Mouse (Mus musculus) urinary bladder, postnatal 36 days (tissue): ENCODE data around the gene Cep70.
A peak's percentile ranks its signal among the peaks of the same experiment; 100 is the strongest.

Source experiments
- DNase-seq, 2 experiments: peaks; one replicate each; pipeline ENCODE4 v3.0.0; 2022; ENCODE audit warnings: low spot score in 2 of 2, mixed read lengths in 1 of 2

The Cep70 gene

GRCm38 (mm10) chr9:99319343-99319951, 76.3 kb downstream of the Cep70 start:
- DNase-seq = no peak

DNA sequence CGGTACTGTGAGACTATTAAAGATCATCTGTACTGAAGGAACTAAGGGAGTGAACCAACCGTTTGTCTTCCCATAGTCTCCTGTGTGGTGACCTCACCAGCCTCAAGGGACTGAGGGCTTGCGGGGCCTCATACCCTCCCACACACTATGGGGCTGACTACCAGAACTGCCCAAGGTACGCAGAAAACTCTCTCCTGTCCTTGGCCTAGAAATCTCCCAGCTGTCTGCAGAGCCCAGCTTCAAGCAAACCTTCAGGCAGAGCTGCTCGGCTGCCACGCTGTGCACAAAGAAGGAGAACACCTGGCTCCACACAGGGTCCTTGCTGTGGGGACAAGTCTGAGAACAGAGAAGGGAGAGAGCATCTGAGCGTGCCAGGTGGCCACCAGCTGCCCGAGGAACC, 76.8 kb downstream of the Cep70 start:
- DNase-seq = no peak

GRCm38 (mm10) chr9:99325208-99325929, 82.2 kb downstream of the Cep70 start:
- no peak for DNase-seq

DNA sequence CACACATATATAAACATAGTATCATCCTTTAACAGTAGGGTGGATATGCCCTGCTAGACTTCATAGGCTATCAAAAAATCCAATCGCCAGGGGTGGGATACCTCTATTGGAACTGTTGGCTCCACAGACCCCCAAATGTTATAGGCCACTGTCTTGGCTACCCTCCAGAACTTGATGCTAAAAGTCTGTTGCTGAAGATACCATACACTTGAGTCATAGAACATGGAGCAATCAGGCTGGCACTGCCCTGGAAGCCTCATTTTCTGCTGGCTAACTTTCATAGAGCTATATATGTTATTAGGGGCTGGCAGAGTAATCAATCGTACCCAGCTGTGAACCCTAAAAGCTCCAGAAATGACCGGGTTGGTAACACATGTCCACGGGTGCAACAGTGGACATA, 82.8 kb downstream of the Cep70 start:
- no peak for DNase-seq

- DNase-seq = no peak
These were observed 83.7 kb downstream of the Cep70 start for GRCm38 (mm10) chr9:99326881-99327280.

DNA sequence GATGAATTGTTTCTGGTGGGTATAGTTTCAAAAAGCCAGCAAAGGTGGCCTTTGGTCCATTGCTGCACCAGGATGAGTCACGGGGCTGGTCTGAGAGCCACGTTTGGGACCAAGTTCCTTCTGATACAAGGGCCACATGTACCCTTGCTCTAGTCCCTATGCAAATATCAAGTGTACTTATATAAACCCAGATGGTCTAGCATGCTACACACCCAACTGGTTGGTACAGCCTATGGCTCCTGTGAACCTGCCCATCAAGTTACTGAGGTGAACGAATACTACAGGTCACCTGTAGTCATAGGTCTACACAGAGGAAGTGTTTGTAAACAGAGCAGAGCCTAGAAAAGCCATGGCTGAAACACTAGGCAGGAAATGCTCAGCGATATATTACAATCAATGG, 93.4 kb downstream of the Cep70 start:
- peak in 1 of 2 experiments; percentile 14 for DNase-seq

- no peak for DNase-seq
These were observed 95.1 kb downstream of the Cep70 start for GRCm38 (mm10) chr9:99338293-99338692.

DNA sequence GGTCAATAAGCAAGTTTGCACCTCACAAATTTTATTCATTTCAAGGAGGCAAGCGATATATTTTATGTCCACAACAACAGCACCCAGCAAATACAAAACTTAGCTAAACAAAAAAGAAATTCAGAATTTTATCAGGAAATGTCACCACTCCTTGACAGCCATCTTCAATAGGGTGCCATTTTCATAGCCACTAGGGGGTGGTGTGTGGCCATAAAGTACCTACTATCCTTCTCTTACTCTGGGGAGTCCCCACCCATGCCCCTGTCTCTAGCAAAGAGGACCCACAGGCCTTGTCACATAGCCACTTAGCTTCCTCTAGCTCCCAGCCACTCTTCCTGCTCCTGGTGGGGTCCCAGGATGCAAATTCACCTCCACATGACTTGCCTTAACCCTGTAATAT, 96.0 kb downstream of the Cep70 start:
- no peak for DNase-seq

GRCm38 (mm10) chr9:99340126-99340525, 97.0 kb downstream of the Cep70 start:
- DNase-seq = peak in 1 of 2 experiments; percentile 8

DNA sequence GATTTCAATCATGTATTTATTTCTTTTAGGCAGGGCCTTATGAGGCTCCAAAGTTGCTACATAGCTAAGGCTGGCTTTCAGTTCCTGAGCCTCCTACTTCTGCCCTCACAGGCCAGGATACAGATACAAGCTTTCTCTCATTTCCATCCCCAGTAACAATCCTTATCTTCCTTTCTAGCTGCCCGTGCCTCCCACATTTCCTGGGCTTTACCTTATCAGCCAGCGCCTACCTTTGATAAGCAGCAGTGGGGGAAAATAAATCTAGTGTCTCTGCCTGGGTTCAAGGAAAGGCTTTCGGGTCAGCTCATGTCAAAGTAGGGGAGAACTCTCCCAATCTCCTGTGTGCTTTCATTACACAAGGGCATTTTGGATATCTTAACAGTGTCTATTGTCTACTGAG, 98.4 kb downstream of the Cep70 start:
- no peak for DNase-seq

DNA sequence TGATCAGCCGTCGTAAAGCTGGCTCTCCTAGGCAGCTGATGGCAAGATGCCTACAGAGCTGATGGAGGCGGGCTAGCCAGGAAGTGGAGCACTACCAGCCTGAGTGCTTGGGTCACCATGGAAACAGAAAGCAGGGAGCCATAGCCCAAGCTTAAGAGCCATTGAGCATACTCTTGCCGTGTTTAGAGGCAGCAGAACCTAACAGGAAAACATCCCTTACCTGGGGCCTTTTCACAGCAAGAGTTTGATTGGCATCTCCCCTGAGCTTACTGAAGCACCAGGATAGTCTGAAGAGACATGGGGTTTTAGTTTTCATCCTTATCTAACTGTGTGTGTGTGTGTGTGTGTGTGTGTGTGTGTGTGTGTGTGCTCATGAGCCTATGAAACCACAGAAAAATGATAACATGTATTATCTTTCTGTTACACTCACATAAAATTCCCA, 102.2 kb downstream of the Cep70 start:
- no peak for DNase-seq
